Mouse (Mus musculus) hindbrain, embryonic 12.5 days (tissue): ENCODE results near the gene Efemp1. TPM values are rescaled to one million over a fixed set of nuclear protein-coding genes. Genes with fewer than 3 reads are reported as not detected.

ENCODE experiments used
- ATAC-seq: fragments of 200-750 bp; cut with Nextera tagmentation; 2 replicates; pipeline ENCODE4 v1.8.0; 2017; ENCODE audit warnings: moderate TSS enrichment; ENCODE audit not compliant: low FRiP score
- H3K27ac ChIP-seq: fragments of 300-500 bp; sonication (generic); 2 replicates; pipeline ENCODE4 v1.5.1; 2016; ENCODE audit warnings: mild to moderate bottlenecking
- H3K27me3 ChIP-seq: fragments of 300-500 bp; sonication (generic); 2 replicates; pipeline ENCODE4 v1.6.1; 2016; ENCODE audit warnings: mild to moderate bottlenecking
- H3K36me3 ChIP-seq: fragments of 300-500 bp; sonication (generic); 2 replicates; pipeline ENCODE4 v1.6.1; 2016; ENCODE audit warnings: mild to moderate bottlenecking
- H3K4me1 ChIP-seq: fragments of 300-500 bp; sonication (generic); 2 replicates; pipeline ENCODE4 v1.6.1; 2016
- H3K4me2 ChIP-seq: fragments of 300-500 bp; sonication (generic); replicated peaks from 2 replicates; pipeline ENCODE4 v1.6.1; 2016; ENCODE audit warnings: mild to moderate bottlenecking
- H3K4me3 ChIP-seq: fragments of 300-500 bp; sonication (generic); 2 replicates; pipeline ENCODE4 v1.5.1; 2016; ENCODE audit warnings: mild to moderate bottlenecking
- H3K9ac ChIP-seq: fragments of 300-500 bp; sonication (generic); 2 replicates; pipeline ENCODE4 v1.6.1; 2016; ENCODE audit warnings: mild to moderate bottlenecking, moderate library complexity
- H3K9me3 ChIP-seq: fragments of 300-500 bp; sonication (generic); replicated peaks from 2 replicates; pipeline ENCODE4 v1.6.1; 2016; ENCODE audit warnings: mild to moderate bottlenecking
- WGBS: fragments of 180-500 bp; shearing (Covaris S2); methylation state at CpG from one replicate; pipeline ENCODE4 v1.1.7; 2016; 5-methylcytosine and 5-hydroxymethylcytosine counted together
- polyA plus RNA-seq: library from polyadenylated mRNA; unstranded; fragments of >200 nt; fragmentation: Nextera tagmentation; extraction: Ambion mirVana; gene quantifications from 2 replicates; pipeline ENCODE4 v1.2.1, GENCODE M21; 2016

Efemp1 gene
- polyA plus RNA-seq, 1 experiment from 2014 or later, result 26.3 TPM

- no peak overlapping the region for H3K9ac ChIP-seq
- H3K27ac ChIP-seq, result no peak overlapping the region
- H3K27me3 ChIP-seq, result no peaks in the 10 kb centered on the region
- H3K4me1 ChIP-seq, result no peaks in the 10 kb centered on the region
- H3K4me3 ChIP-seq, result no peak overlapping the region
- no peak for ATAC-seq
- WGBS, result 66% methylated on average over 6 of the region's 6 CpGs
- H3K4me2 ChIP-seq, result no peak overlapping the region
- no peaks in the 10 kb centered on the region for H3K36me3 ChIP-seq
- H3K9me3 ChIP-seq, result no peaks in the 10 kb centered on the region
These were observed 101.8 kb downstream of the Efemp1 start for GRCm38 (mm10) chr11:28954673-28955304.

GRCm38 (mm10) chr11:28955305-28955701 lies 102.3 kb downstream of the Efemp1 start:
- Histone ChIP-seq H3K4me1 (no peaks in the 10 kb centered on the region), H3K4me3 (no peak overlapping the region), H3K27ac (no peak overlapping the region), H3K4me2 (no peak overlapping the region), H3K36me3 (no peaks in the 10 kb centered on the region), H3K9me3 (no peaks in the 10 kb centered on the region), H3K9ac (no peak overlapping the region), H3K27me3 (no peaks in the 10 kb centered on the region)
- ATAC-seq, result no peak

GRCm38 (mm10) chr11:28961381-28961780 lies 108.4 kb downstream of the Efemp1 start:
- Histone ChIP-seq H3K36me3 (no peaks in the 10 kb centered on the region), H3K9ac (no peak overlapping the region), H3K27me3 (no peaks in the 10 kb centered on the region), H3K4me3 (no peak overlapping the region), H3K4me2 (no peak overlapping the region), H3K9me3 (no peaks in the 10 kb centered on the region), H3K27ac (no peak overlapping the region), H3K4me1 (no peaks in the 10 kb centered on the region)
- 95% methylated on average over 1 of the region's 1 CpGs for WGBS
- ATAC-seq, result no peak
